Mouse (Mus musculus) kidney, postnatal 14 days (tissue): ENCODE data around the gene Zbtb7a.
"Not testable (repeated sequence)": the region's sequence is repeated elsewhere in the genome, so short reads cannot be mapped to it uniquely, and the experiment has no call there.

Experiments used
- DNase-seq: peaks from one replicate; pipeline ENCODE4 v3.0.0; 2022; ENCODE audit warnings: mixed read lengths

Zbtb7a gene

DNA sequence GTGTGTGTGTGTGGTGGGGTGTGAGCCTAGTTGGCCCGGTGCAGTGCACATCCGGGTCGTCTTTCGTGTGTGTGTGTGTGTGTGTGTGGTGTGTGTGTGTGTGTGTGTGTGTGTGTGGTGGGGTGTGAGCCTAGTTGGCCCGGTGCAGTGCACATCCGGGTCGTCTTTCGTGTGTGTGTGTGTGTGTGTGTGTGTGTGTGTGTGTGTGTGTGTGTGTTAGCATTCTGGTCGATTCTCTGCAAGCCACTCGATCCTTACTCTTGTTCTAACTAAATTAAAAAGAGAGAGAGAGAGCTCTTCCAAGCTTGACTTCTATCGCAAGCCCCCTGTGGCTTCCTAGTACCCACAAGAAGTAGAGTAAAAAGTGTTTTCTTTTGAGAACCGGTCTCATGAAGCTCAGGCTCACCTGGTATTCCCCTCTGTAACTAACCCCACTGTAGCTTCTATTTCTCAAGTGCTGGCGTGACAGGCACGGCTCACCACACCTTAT, 34.4 kb downstream of the Zbtb7a start:
- DNase-seq = peak; percentile 62

DNA sequence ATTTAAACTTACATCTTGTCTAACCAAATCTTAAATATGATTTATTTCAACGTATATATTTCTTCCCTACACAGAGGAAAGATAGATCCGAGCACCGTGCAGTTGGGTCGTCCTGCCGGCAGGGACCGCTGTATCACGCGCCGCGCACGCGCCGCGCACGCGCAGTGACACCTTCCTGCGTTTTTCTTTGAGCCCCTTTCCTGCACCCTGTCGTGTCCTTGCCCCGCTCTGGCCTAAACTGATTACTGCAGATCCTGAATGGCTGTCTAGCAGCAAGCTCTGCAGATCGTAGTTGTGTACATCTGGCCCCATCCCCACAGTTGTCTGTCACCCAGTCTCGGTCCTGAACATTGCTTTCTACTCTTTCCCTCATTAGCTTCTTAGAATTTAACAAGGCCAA, 38.1 kb downstream of the Zbtb7a start:
- peak; percentile 86 for DNase-seq

DNA sequence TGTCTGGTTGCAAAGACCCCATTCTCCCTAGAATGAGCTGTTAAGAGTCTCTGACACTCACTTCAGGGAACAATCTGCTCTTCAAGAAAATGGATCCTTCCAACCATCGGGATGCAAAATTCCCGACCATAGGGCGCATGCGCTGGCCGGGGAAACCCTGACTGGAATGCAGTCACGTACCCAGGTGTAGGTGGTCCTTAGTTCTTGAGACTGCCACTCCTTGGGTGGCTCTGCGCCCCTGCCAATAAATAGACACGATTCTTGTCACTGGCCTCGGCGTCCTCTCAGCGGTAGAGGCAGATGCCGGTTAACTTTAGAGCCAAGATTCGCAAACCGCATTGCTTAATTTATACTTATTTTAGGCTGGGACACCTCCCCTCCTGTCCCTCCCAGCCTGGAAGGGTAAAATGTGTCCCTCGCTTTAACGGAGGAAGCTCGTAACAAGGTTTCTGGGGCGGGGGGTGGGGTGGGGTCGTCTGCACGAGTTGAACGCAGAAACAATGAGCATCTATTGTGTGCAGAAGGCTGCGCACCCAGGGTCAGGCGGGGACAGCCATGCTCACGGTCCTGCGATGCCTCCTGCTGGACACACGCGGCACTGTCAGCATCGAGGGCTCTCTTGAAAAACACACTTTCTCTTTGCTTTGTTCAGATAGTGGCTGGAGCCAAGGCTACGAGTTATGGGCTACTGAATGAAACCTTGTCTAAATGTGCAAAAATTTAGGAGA, 39.8 kb downstream of the Zbtb7a start:
- DNase-seq = peak; percentile 91

DNA sequence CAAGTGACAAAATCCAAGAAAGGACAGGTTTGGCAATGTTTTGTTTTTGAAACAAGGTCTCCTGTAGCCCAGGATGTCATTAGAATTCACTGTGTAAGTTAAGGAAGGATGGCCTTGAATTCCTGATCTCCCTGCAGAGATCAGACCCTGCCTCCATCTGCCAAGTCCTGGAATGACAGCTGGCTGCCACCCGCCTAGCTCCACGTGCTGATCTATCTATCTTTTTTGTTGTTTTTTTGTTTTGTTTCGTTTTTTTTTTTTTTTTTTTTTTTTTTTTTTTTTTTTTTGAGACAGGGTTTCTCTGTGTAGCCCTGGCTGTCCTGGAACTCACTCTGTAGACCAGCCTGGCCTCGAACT, 40.3 kb downstream of the Zbtb7a start:
- not testable (repeated sequence) for DNase-seq

DNA sequence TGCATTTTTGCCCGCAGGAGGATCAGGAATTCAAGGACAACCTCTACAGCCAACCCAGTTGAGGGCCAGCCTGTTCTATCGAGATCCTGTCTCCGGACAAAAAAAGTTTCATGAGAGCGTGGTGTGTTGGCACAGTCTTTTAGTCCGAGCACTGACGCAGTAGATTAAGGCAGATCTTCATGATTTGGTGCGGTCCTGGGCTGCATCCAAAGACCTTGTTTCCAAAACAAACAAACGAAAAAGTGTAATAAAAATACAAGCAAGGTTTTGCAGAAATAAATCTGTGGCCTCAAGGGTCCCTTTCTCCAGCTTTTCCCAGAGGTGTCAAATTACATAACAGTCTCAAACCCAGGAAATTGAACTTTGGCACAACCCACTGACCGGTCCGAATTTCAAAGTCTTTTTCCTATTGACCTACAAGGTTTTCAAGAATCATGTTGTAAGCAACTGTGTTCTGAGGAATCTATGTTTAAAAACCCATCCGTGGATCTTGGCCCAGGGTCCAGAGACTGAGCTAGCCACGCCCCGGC, 41.0 kb downstream of the Zbtb7a start:
- no peak for DNase-seq

DNA sequence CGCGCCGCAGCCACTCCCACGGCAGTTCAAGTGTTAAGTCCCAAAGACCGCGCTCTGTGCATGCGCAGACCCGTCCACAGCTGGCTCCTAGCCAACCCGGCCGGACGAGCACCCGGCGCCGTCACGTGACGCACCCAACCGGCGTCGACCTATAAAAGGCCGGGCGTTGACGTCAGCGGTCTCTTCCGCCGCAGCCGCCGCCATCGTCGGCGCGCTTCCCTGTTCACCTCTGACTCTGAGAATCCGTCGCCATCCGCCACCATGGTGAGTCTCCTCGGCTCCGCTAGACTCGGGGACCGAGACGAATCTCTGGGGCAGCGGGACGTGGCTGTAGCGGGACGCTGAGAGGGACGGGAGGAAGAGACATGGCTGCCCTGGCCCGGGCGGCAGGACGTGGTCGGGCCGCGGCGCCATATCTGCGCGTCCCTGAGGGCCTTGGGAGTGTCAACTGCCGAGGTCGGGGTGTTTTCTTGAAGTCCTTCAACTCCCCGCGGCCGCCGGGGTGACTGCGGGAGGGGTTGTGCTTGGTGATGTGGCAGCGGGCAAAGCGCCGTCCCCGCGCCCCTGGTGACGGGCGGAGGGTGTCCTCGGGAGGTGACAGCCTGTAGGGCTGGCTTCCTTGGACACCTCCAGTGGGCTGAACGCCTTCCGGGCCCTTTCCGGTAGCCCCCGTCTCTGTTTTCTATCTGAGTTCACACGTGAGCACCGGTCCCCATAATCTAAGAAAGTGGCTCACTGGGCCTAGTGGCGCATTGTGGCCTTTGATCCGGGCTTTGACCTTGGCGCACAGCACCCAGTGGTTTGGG, 41.6 kb downstream of the Zbtb7a start, which contains the start of gene Eef2:
Gene Eef2 (plus strand): TSS at position 166 of the 806 bp plus-strand sequence.
- DNase-seq = peak; percentile 100

DNA sequence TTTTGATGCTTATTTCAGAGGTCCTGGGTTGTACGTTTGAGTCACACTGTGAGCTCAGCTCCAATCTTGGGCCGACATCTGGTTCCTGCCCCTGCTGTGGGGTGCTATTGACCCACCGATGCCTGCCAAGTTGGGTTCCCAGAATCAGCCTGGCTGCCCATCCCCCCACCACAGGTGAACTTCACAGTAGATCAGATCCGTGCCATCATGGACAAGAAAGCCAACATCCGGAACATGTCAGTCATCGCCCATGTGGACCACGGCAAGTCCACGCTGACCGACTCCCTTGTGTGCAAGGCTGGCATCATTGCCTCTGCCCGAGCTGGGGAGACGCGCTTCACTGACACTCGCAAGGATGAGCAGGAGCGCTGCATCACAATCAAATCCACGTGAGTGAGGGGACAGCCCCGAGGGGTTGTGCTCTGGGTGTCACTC, 42.5 kb downstream of the Zbtb7a start:
- peak; percentile 57 for DNase-seq

DNA sequence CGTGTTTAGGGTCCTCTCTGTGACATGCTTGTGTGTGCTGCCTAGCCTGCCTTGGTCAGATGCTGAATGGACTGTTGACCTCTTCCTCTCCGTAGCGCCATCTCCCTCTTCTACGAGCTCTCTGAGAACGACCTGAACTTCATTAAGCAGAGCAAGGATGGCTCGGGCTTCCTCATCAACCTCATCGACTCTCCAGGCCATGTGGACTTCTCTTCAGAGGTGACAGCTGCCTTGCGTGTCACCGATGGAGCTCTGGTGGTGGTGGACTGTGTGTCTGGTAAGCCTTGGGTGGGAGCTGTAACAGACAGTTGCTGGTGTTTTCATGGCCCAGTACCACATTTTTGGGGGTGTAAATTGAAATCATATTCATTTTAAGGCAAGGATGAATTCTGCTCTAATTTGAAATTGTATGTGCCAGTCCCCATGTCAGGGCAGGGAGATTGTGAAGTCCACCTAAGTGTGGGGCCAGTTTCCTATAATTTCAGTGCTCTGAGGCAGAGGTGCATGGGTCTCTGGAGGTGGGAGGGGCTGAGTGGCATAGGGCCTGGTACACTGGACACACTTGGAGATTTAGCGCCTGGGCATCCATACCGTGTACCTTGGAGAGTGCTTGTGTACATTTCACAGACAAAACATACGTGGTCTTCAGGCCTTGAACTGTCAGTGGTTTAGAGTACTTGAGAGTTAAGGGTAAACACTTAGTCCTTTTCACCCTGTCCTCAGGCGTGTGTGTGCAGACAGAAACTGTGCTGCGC, 43.1 kb downstream of the Zbtb7a start:
- no peak for DNase-seq

DNA sequence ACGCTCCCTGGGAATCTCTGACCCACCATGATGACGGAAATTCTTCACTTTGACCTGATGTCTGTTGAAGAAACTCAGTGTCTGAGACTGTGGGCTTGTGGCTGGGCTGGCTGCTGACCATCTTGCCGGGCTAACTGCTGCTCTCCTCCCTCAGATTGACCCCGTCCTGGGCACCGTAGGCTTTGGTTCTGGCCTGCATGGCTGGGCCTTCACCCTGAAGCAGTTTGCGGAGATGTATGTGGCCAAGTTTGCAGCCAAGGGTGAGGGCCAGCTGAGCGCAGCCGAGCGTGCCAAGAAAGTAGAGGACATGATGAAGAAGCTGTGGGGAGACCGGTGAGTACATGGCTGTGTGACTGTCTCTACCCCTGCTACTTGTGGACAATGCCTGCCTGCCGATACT, 43.9 kb downstream of the Zbtb7a start:
- DNase-seq = no peak

DNA sequence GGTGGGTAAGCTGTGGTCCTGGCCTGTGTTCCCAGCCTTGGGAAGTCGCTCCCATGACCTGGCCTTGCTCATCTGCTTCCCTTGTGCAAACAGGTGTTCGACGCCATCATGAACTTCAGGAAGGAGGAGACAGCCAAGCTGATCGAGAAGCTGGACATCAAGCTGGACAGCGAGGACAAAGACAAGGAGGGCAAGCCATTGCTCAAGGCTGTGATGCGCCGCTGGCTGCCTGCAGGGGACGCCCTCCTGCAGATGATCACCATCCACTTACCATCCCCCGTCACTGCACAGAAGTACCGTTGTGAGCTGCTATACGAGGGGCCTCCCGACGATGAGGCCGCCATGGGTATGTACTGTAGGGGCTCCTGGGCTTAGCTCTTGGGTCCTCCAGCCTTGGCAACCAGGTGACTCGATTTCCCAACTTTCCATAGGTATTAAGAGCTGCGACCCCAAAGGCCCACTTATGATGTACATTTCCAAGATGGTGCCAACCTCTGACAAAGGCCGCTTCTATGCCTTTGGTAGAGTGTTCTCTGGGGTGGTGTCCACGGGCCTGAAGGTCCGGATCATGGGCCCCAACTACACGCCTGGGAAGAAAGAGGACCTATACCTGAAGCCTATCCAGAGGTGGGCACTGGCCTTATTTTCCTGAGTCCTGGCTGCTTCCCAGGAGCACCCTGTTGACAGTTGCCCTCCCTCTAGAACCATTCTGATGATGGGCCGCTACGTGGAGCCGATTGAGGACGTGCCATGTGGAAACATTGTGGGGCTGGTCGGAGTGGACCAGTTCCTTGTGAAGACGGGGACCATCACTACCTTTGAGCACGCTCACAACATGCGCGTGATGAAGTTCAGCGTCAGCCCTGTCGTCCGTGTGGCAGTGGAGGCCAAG, 44.7 kb downstream of the Zbtb7a start:
- no peak for DNase-seq

DNA sequence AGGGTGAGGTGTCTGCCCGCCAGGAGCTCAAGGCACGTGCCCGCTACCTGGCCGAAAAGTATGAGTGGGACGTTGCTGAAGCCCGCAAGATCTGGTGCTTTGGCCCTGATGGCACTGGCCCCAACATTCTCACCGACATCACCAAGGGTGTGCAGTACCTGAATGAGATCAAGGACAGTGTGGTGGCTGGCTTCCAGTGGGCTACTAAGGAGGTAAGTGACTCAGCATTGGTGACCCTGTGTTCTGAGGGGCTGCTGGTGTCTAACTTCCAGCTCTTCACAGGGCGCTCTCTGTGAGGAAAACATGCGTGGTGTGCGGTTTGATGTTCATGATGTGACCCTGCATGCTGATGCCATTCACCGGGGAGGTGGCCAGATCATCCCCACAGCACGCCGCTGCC, 45.9 kb downstream of the Zbtb7a start:
- DNase-seq = no peak

DNA sequence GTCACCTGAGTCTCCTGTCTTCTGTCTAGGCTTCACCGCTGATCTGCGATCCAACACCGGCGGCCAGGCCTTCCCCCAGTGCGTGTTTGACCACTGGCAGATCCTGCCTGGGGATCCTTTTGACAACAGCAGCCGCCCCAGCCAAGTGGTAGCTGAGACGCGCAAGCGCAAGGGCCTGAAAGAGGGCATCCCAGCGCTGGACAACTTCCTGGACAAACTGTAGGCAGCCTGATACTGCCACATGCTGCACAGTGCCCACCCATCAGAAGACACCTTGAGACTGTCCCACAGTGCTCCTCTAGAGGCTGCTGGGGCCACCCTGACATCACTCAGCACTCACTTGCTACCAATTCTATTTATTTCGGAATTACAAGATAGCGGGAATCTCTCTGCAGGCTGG, 46.8 kb downstream of the Zbtb7a start:
- DNase-seq = not testable (repeated sequence)

DNA sequence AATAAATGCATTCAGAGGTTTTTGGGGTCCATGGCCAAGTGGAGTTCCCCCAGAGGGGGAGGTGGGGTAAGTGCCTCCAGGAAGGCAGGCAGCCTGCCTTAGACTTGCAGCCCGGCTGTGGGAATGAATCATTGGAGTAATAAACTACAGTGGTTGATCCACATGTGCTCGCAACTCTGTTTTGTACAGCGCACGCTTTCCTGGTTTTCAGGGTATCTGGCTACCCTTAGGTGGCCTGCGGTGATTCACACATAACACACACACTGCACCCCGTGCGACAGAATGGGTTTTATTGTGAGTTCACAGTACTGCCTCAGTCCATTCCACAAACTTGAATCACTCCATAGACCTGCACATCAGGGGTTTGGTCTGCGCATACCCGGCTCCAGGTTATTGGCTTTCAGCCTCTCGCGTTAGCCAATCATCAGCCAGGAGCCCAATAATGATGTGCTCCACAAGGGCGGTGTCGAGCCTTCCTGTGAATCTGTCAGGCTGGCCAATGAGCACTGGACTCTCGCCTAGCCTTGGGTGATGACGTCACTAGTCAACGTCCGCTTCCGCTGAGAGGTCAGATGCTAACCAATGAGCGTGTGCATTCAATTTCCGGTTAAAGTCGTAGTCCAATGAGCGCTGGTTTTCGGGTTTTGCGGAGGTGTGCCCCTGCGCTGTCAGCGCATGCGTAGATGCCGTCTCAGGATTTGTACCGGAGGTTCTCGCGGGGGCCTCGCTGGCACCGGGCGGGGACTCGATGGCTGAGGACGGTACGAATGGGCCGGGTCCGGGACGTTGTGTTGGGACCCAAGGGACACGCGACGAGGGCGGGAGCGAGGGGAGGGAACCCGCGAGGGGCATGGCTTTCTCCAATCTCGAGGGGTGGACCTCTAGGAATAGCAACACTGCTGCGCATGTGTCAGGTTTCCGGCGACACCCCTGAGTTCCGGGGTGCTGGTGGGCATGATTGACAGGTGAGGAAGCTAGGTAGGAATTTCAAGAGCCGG, 47.6 kb downstream of the Zbtb7a start, which contains the start of gene Dapk3:
Gene Dapk3 (plus strand): TSS at position 670 of the 998 bp plus-strand sequence.
- peak; percentile 98 for DNase-seq

DNA sequence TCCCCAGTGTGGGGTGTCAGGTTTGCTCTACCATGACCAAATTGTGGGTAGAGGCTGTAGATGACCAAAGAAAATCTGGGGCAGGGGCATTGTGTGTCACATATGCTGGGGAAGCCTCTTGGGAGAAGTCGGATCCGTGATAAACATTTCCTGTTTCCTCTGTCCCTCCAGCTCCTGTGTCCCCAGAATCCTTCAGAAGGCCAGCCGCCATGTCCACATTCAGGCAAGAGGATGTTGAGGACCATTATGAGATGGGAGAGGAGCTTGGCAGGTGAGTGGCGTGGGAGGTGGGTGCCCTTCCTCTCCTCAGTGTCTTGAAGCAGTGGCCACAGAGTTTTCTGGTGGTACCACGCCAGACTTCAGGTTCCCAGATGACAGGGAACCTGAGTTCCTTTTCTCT, 48.8 kb downstream of the Zbtb7a start, which contains the start of gene 4930442H23Rik:
Gene 4930442H23Rik (minus strand): TSS at position 45 of the 400 bp plus-strand sequence.
- DNase-seq = no peak

DNA sequence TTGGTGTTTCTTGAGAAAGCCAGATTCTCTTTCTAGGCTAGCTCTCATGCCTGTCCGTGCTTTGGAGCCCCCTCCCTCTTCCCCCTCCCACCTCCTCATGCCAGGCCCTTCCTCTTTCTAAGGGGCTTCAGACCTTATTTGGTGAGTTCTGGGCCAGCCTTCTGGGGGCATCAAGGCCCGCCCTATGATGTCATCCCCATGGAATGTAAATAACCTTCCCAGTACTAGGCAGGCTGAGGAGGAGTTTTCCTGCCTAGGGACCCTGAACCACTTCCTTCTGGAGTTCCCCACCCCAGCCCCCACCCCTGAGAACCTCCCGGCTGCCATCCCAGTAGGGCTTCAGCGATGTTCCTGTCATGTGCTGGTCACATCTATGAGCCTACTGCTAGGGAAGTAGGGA, 49.7 kb downstream of the Zbtb7a start:
- DNase-seq = no peak

DNA sequence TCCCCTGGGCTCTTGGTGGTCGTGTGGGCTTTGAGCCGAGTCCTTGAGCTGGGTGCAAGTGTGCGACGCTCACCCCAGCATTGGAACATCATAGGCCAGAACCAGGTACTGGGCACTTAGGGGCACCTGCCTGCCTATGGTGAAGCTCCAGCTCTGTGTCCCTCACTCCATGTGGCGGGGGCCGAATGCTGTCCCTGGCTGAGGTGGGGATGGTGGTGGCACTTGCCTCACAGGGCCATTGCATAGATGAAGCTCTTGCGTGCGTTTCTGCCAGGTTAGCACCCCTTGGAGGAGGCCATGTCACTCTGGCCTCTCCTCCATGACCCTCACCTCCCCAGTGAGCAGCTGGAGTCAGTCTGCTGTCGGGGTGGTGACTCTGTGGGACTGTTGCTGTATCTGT, 52.1 kb downstream of the Zbtb7a start:
- no peak for DNase-seq

DNA sequence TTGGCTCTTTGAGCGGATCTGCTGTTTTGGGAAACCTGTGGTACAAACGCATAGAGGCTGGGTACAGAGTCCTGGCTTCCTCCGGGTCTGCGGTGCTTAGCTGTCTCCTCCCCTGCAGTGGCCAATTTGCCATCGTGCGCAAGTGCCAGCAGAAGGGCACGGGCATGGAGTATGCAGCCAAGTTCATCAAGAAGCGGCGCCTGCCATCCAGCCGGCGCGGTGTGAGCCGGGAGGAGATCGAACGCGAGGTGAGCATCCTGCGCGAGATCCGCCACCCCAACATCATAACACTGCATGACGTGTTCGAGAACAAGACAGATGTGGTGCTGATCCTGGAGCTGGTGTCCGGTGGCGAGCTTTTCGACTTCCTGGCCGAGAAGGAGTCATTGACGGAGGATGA, 54.8 kb downstream of the Zbtb7a start:
- no peak for DNase-seq

DNA sequence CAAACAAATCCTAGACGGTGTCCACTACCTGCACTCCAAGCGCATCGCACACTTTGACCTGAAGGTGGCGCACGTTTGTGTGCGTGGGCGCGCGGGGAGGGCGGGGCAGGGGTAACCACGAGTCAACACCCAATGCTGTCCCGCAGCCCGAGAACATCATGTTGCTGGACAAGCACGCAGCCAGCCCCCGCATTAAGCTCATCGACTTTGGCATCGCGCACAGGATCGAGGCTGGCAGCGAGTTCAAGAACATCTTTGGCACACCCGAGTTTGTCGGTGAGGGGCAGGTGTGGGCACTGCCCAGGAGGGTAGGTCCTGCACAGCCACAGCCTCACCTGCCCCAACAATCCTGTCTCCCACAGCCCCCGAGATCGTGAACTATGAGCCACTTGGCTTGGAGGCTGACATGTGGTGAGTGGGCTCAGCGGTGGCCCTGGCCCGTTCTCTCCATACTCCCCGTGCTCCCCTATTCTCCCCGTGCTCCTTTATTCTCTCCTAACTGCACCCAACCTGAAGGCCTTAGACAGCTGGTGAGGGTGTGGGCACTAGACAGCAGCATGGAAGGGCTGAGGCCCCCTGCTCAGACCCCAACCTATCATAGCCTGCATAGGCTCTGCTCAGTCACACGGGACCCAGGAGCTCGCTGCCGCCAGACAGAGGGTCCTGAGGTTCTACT, 55.4 kb downstream of the Zbtb7a start:
- peak; percentile 37 for DNase-seq

DNA sequence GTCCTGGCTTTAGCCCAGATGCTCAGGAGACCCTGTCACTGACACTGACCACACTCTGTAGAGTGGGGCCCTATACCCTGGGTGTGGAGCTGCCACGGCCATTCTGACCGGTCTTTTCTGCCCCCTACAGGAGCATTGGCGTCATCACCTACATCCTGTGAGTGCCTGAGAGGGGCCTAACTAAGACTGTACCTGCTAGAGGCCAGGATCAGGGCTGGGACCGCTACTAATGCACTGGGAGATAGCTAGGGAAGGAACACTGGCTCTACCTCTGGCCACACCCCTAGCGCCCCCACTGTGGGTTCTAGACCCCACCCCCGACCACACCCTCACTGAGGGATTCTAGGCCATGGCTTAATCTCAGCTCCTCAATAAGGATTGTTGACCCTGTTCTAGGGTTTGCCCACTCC, 55.9 kb downstream of the Zbtb7a start:
- no peak for DNase-seq
